Mouse (Mus musculus): ENCODE measurements around the gene Ano9. TPM values are rescaled to one million over a fixed set of nuclear protein-coding genes. Genes with fewer than 3 reads are reported as not detected.

The Ano9 gene
- not detected for total RNA-seq (2023)

GRCm38 (mm10) chr7:141117636-141118035 lies at the start of gene Ano9:
TSS of gene Ano9 (minus strand) at chr7:141117806.

GRCm38 (mm10) chr7:141122245-141122644 lies 4.6 kb upstream of the Ano9 start, which contains the start of gene Ptdss2:
TSS of gene Ptdss2 (plus strand) at chr7:141122382.

GRCm38 (mm10) chr7:141099911-141100691 lies 17.5 kb downstream of the Ano9 start, which contains the start of gene Sigirr:
TSS of gene Sigirr (minus strand) at chr7:141100572.

GRCm38 (mm10) chr7:141077841-141078240 lies 39.8 kb downstream of the Ano9 start, which contains the start of gene Pkp3:
TSS of gene Pkp3 (plus strand) at chr7:141078218.

GRCm38 (mm10) chr7:141060426-141061242 lies 57.0 kb downstream of the Ano9 start, which contains the start of gene B4galnt4:
TSS of gene B4galnt4 (plus strand) at chr7:141061104.

Other genes starting within 250 kb of the Ano9 start
- gene Psmd13, start 235.8 kb downstream of the Ano9 start, total RNA-seq (2023) = 100 to 1,000 TPM; 100 to 112 TPM
- 10 to 100 TPM in 1 of 2 experiments, 1 to 10 TPM in 1; 9.6 to 13.1 TPM for gene Sirt3, start 235.5 kb downstream of the Ano9 start, total RNA-seq (2023)
- gene Cox8b, start 217.4 kb downstream of the Ano9 start, total RNA-seq (2023) = not detected
- gene Nlrp6, start 196.9 kb downstream of the Ano9 start, total RNA-seq (2023) = under 1 TPM; 0.09 to 0.16 TPM
- 10 to 100 TPM; 21.4 to 25.2 TPM for gene Pgghg, start 176.4 kb downstream of the Ano9 start, total RNA-seq (2023)
- 1 to 10 TPM; 1.5 to 3.2 TPM for gene Ifitm5, start 167.5 kb downstream of the Ano9 start, total RNA-seq (2023)
- gene Gm45717, start 161.9 kb downstream of the Ano9 start, total RNA-seq (2023) = not detected
- 100 to 1,000 TPM; 431 to 529 TPM for gene Ifitm2, start 161.8 kb downstream of the Ano9 start, total RNA-seq (2023)
- gene Ifitm1, start 150.6 kb downstream of the Ano9 start, total RNA-seq (2023) = 100 to 1,000 TPM; 290 to 313 TPM
- 100 to 1,000 TPM; 439 to 533 TPM for gene Ifitm3, start 107.0 kb downstream of the Ano9 start, total RNA-seq (2023)
- gene Ifitm6, start 99.9 kb downstream of the Ano9 start, total RNA-seq (2023) = 100 to 1,000 TPM; 869 to 973 TPM
- gene Gm17387, start 88.7 kb downstream of the Ano9 start, total RNA-seq (2023) = not detected
- 1 to 10 TPM in 1 of 2 experiments, under 1 TPM in 1; 0.67 to 1.2 TPM for gene B4galnt4, start 56.7 kb downstream of the Ano9 start, total RNA-seq (2023)
- gene Pkp3, start 39.6 kb downstream of the Ano9 start, total RNA-seq (2023) = 1 to 10 TPM; 3.6 to 5.5 TPM
- 1 to 10 TPM; 6.6 to 7.4 TPM for gene Sigirr, start 17.2 kb downstream of the Ano9 start, total RNA-seq (2023)
- 10 to 100 TPM in 1 of 2 experiments, 1 to 10 TPM in 1; 7.5 to 14.3 TPM for gene Ptdss2, start 4.6 kb upstream of the Ano9 start, total RNA-seq (2023)
- 100 to 1,000 TPM in 1 of 2 experiments, 10 to 100 TPM in 1; 85.6 to 106 TPM for gene Rnh1, start 55.1 kb upstream of the Ano9 start, total RNA-seq (2023)
- gene Hras, start 76.2 kb upstream of the Ano9 start, total RNA-seq (2023) = 10 to 100 TPM; 30.0 to 30.9 TPM
- gene Lrrc56, start 76.4 kb upstream of the Ano9 start, total RNA-seq (2023) = 1 to 10 TPM; 3.8 to 5.6 TPM
- gene Lmntd2, start 96.3 kb upstream of the Ano9 start, total RNA-seq (2023) = under 1 TPM; 0.18 to 0.22 TPM
- 1 to 10 TPM; 4.0 to 5.0 TPM for gene Rassf7, start 98.1 kb upstream of the Ano9 start, total RNA-seq (2023)
- gene Phrf1, start 111.0 kb upstream of the Ano9 start, total RNA-seq (2023) = 10 to 100 TPM; 77.4 to 85.4 TPM
- gene Irf7, start 148.7 kb upstream of the Ano9 start, total RNA-seq (2023) = 10 to 100 TPM; 27.7 to 35.2 TPM
- not detected for gene Cdhr5, start 159.0 kb upstream of the Ano9 start, total RNA-seq (2023)
- gene Sct, start 161.3 kb upstream of the Ano9 start, total RNA-seq (2023) = not detected
- not detected for gene Drd4, start 174.2 kb upstream of the Ano9 start, total RNA-seq (2023)
- 10 to 100 TPM; 29.1 to 29.5 TPM for gene Deaf1, start 209.9 kb upstream of the Ano9 start, total RNA-seq (2023)
- 10 to 100 TPM in 1 of 2 experiments, 1 to 10 TPM in 1; 9.5 to 10.8 TPM for gene Tmem80, start 209.9 kb upstream of the Ano9 start, total RNA-seq (2023)
- under 1 TPM in 1 of 2 experiments, not detected in 1; 0.78 TPM for gene Eps8l2, start 221.1 kb upstream of the Ano9 start, total RNA-seq (2023)